Mouse (Mus musculus): ENCODE measurements around the gene Cs. TPM values are rescaled to one million over a fixed set of nuclear protein-coding genes. Genes with fewer than 3 reads are reported as not detected.

The Cs gene
- polyA plus RNA-seq, 1 experiment from 2014 or later, result 263 TPM

DNA sequence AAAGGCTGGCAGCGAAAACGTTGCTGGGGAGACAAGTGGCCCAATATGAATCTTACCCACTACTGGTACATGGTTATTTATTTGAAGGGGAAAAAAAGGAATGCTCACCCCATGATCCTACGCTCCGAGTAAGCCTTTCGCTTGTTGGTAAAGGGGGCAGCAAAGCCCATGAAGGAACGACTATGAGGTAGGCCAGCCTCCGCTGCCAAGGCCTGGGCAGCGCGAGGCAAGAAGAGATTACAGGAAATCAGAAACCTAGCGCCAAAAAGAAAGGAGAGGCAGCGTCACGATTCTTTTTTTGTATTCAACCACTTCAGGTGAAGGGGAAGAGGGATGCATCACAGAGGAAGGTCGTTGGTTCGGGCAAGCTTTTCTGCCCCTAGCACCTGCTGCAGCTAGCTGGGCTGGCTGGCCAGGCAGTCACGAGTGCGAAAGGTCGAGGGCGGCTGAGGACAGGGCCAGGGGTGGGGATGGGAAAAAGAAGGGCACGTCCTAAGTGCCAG, 30.4 kb downstream of the Cs start:
- Histone ChIP-seq H3K4me1 (replicated peaks; ENCODE audit: control insufficient read depth, insufficient read depth, low read length) (no peaks in the 10 kb centered on the region), H3K9ac (ENCODE audit: low read length) (peak overlapping the region; percentile 64), H3K9me3 (ENCODE audit: control insufficient read depth, low read length) (no peaks in the 10 kb centered on the region), H3K27me3 (ENCODE audit: control insufficient read depth, insufficient read depth, low read length) (no peaks in the 10 kb centered on the region), H3K36me3 (ENCODE audit: control insufficient read depth, insufficient read depth, low read length) (peaks cover 2% of the 10 kb centered on the region), H3K4me3 (ENCODE audit: low read depth, low read length) (peak overlapping the region; percentile 70), H3K27ac (ENCODE audit: low read depth, low read length) (no peak overlapping the region), H3K4me2 (ENCODE audit: low read depth, low read length, severe bottlenecking) (peak overlapping the region; percentile 56)
- DNase-seq (ENCODE audit: low spot score), result no peak
- 21% methylated on average over 19 of the region's 19 CpGs for WGBS
- no peak for ATAC-seq (replicated peaks; ENCODE audit: low FRiP score)

DNA sequence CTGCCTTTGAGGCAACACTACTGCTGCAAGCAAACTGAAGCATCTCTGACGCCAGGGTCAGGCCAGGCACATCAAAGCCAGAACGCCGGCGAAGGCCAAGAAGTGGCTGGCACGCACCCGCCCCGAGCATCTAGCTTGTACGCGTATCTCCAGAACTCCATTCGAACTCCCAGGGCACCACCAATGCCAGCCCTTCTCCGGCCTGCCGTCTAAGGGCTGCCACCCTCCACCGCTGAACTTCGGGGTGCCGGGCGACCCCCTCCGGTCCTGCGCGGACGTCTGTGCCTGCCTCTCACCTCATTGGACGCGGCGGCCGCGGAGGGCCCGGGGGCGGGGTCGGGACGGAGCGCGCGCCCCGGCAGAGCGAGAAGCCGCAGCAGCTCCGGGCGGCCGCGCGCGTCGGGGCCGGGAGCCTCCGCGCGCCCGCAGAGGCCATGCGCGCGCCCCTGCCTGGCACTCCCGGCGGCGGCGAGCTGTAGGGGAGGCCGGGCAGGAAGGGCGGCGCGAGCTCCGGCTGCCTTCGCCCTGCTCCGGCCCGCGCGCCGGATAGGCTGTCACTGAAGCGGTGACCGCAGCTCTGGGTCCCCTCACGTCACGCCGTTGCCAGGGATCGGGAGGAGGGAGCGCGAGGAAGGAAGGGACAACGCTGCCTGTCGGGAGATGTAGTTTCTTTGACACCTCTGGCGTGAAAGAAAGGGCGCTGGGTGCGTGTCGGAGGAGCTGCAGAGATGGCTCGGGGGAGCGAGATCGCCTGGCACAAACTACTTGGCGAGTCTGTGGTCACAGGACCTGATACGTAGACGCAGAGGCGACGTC, 31.1 kb downstream of the Cs start, which contains the start of gene Coq10a:
Gene Coq10a (minus strand): TSS at position 596 of the 816 bp plus-strand sequence.
- DNase-seq (ENCODE audit: low spot score), result peak; percentile 94
- under 1% methylated on average over 84 of the region's 87 CpGs for WGBS

DNA sequence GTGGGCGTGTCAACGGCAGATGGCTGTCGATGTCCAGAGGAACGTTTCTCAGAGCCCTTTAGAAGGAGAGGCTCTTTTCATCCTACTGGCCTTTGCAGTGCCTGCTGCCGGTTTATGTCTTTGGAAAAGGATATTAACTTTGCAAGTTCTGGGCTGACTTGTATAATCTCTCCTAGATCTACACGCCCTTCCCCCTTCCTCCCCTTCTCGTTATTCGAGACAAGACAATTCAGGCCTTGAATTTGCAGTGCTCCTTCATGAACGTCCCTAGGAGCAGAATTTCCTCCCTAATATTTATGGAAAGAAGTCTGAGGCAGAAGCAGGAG, 31.6 kb downstream of the Cs start:
- DNase-seq (ENCODE audit: low spot score) (no peak), ATAC-seq (replicated peaks; ENCODE audit: low FRiP score) (no peak)
- H3K4me3 ChIP-seq (ENCODE audit: low read depth, low read length), result peak overlapping the region; percentile 70
- peak overlapping the region; percentile 64 for H3K9ac ChIP-seq (ENCODE audit: low read length)
- no peaks in the 10 kb centered on the region; the same call in 1 of the 2 replicates for H3K36me3 ChIP-seq (ENCODE audit: control insufficient read depth, insufficient read depth, low read length)
- no peaks in the 10 kb centered on the region for H3K9me3 ChIP-seq (ENCODE audit: control insufficient read depth, low read length)
- H3K27me3 ChIP-seq (ENCODE audit: control insufficient read depth, insufficient read depth, low read length), result no peaks in the 10 kb centered on the region
- 9% methylated on average over 9 of the region's 9 CpGs for WGBS
- H3K4me1 ChIP-seq (replicated peaks; ENCODE audit: control insufficient read depth, insufficient read depth, low read length), result no peaks in the 10 kb centered on the region
- H3K27ac ChIP-seq (ENCODE audit: low read depth, low read length), result peak overlapping the region; percentile 85
- peak overlapping the region; percentile 56 for H3K4me2 ChIP-seq (ENCODE audit: low read depth, low read length, severe bottlenecking)

More for the DNA sequence above, 31.1 kb downstream of the Cs start, which contains the start of gene Coq10a:
- Histone ChIP-seq H3K27ac (ENCODE audit: low read depth, low read length) (peak within 1 kb of the TSS; percentile 85), H3K4me2 (ENCODE audit: low read depth, low read length, severe bottlenecking) (peak within 1 kb of the TSS; percentile 56), H3K9me3 (ENCODE audit: control insufficient read depth, low read length) (no peaks in the 10 kb centered on the region), H3K27me3 (ENCODE audit: control insufficient read depth, insufficient read depth, low read length) (no peaks in the 10 kb centered on the region), H3K4me1 (replicated peaks; ENCODE audit: control insufficient read depth, insufficient read depth, low read length) (no peaks in the 10 kb centered on the region), H3K9ac (ENCODE audit: low read length) (peak within 1 kb of the TSS; percentile 64), H3K4me3 (ENCODE audit: low read depth, low read length) (peak within 1 kb of the TSS; percentile 70), H3K36me3 (ENCODE audit: control insufficient read depth, insufficient read depth, low read length) (no peaks in the 10 kb centered on the region; the same call in 1 of the 2 replicates)
- peak; percentile 95 for ATAC-seq (replicated peaks; ENCODE audit: low FRiP score)

DNA sequence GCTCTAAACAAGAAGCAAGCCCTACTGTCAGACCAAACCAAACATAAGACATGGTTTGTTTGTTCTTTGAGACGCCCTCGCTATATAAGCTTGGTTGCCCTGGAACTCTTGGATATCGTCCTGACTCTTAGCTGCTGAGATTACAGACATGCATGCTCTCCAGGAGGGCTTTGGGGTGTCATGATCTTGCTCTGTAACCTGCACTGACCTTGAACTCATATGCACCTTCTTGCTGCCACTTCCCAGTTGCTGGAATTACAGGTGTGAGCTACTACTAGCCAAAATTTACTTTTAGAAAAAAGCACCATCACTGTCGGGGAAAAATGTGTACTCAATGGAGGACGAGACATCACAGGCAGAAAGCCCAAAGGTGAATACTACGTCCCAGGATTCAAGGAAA, 32.1 kb downstream of the Cs start:
- Histone ChIP-seq H3K4me3 (ENCODE audit: low read depth, low read length) (peak overlapping the region; percentile 70), H3K4me1 (replicated peaks; ENCODE audit: control insufficient read depth, insufficient read depth, low read length) (no peaks in the 10 kb centered on the region), H3K27ac (ENCODE audit: low read depth, low read length) (peak overlapping the region; percentile 85; the same call in 1 of the 2 replicates), H3K9ac (ENCODE audit: low read length) (peak overlapping the region; percentile 64), H3K4me2 (ENCODE audit: low read depth, low read length, severe bottlenecking) (peak overlapping the region; percentile 56), H3K9me3 (ENCODE audit: control insufficient read depth, low read length) (no peaks in the 10 kb centered on the region), H3K27me3 (ENCODE audit: control insufficient read depth, insufficient read depth, low read length) (no peaks in the 10 kb centered on the region), H3K36me3 (ENCODE audit: control insufficient read depth, insufficient read depth, low read length) (no peaks in the 10 kb centered on the region; the same call in 1 of the 2 replicates)
- WGBS, result 79% methylated on average over 6 of the region's 6 CpGs
- DNase-seq (ENCODE audit: low spot score) (no peak), ATAC-seq (replicated peaks; ENCODE audit: low FRiP score) (no peak)

DNA sequence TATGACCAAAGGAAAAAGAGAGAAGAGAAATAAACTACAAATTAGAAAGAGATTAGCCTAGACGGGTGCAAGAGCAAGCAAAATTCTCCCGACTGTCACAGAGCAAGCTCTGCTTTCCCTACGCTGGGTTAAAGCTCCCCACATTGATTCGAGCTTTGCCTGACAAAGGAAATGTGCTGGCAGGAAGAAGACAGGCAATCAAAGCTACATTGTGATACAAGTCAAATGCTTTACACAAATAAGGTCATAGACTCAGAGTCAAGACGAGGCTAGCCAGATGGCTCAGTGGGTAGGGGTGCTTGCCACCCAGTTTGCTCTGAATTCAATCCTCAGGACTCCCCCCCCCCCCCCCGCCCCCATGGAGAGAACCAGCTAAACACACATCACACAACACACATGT, 32.5 kb downstream of the Cs start:
- H3K4me3 ChIP-seq (ENCODE audit: low read depth, low read length), result no peak overlapping the region
- no peaks in the 10 kb centered on the region for H3K27me3 ChIP-seq (ENCODE audit: control insufficient read depth, insufficient read depth, low read length)
- 63% methylated on average over 5 of the region's 6 CpGs for whole genome bisulfite sequencing
- no peaks in the 10 kb centered on the region for H3K9me3 ChIP-seq (ENCODE audit: control insufficient read depth, low read length)
- no peak overlapping the region for H3K4me2 ChIP-seq (ENCODE audit: low read depth, low read length, severe bottlenecking)
- no peaks in the 10 kb centered on the region; the same call in 1 of the 2 replicates for H3K36me3 ChIP-seq (ENCODE audit: control insufficient read depth, insufficient read depth, low read length)
- DNase-seq (ENCODE audit: low spot score) (no peak), ATAC-seq (replicated peaks; ENCODE audit: low FRiP score) (no peak)
- H3K4me1 ChIP-seq (replicated peaks; ENCODE audit: control insufficient read depth, insufficient read depth, low read length), result no peaks in the 10 kb centered on the region
- no peak overlapping the region for H3K9ac ChIP-seq (ENCODE audit: low read length)
- H3K27ac ChIP-seq (ENCODE audit: low read depth, low read length), result no peak overlapping the region

DNA sequence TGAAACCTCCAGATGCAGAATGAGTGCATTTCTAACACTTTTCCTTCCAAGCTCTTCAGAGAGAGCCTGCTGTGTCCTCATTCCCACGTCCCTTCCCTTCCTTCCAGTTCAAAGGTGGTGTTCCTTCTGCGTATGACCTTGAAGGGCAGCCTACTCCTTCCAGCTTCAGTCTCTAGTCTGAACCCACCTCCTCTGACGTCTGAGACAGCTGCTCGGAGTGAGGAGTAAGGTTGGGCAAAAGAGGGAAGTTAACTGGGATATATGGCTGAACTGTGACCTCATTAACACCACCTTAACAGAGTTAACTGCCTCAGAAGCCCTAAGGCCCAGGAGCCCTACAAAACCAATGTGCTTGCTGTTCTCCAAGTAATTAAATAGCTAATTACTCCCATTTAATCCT, 33.1 kb downstream of the Cs start:
- no peak overlapping the region for H3K4me3 ChIP-seq (ENCODE audit: low read depth, low read length)
- no peak overlapping the region for H3K9ac ChIP-seq (ENCODE audit: low read length)
- no peak overlapping the region for H3K4me2 ChIP-seq (ENCODE audit: low read depth, low read length, severe bottlenecking)
- no peaks in the 10 kb centered on the region for H3K9me3 ChIP-seq (ENCODE audit: control insufficient read depth, low read length)
- H3K36me3 ChIP-seq (ENCODE audit: control insufficient read depth, insufficient read depth, low read length), result no peaks in the 10 kb centered on the region
- no peaks in the 10 kb centered on the region for H3K27me3 ChIP-seq (ENCODE audit: control insufficient read depth, insufficient read depth, low read length)
- 57% methylated on average over 4 of the region's 4 CpGs for WGBS
- DNase-seq (ENCODE audit: low spot score), result no peak
- ATAC-seq (replicated peaks; ENCODE audit: low FRiP score), result no peak
- no peaks in the 10 kb centered on the region for H3K4me1 ChIP-seq (replicated peaks; ENCODE audit: control insufficient read depth, insufficient read depth, low read length)
- H3K27ac ChIP-seq (ENCODE audit: low read depth, low read length), result no peak overlapping the region

DNA sequence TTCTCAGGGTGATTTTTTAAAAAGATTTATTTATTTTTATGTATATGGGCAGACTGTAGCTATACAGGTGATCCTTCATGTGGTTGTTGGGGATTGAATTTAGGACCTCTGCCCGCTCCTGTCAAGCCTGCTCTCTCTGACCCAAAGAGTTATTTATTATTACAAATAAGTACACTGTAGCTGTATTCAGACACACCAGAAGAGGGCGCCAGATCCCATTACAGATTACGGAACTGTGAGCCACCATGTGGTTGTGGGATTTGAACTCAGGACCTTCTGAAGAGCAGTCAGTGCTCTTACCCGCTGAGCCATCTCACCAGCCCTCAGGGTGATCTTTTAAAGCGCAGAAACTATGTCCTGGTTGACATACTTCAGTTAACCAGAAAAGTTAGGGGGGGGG, 34.6 kb downstream of the Cs start:
- no peak overlapping the region for H3K9ac ChIP-seq (ENCODE audit: low read length)
- no peak overlapping the region for H3K4me2 ChIP-seq (ENCODE audit: low read depth, low read length, severe bottlenecking)
- H3K27me3 ChIP-seq (ENCODE audit: control insufficient read depth, insufficient read depth, low read length), result no peaks in the 10 kb centered on the region
- no peaks in the 10 kb centered on the region for H3K36me3 ChIP-seq (ENCODE audit: control insufficient read depth, insufficient read depth, low read length)
- DNase-seq (ENCODE audit: low spot score) (no peak), ATAC-seq (replicated peaks; ENCODE audit: low FRiP score) (no peak)
- 84% methylated on average over 5 of the region's 5 CpGs for WGBS
- H3K4me1 ChIP-seq (replicated peaks; ENCODE audit: control insufficient read depth, insufficient read depth, low read length), result 0 out of 2 replicates have a peak, but pooled peaks cover 3% of the 10 kb centered on the region
- no peak overlapping the region for H3K27ac ChIP-seq (ENCODE audit: low read depth, low read length)
- H3K9me3 ChIP-seq (ENCODE audit: control insufficient read depth, low read length), result no peaks in the 10 kb centered on the region
- no peak overlapping the region for H3K4me3 ChIP-seq (ENCODE audit: low read depth, low read length)

DNA sequence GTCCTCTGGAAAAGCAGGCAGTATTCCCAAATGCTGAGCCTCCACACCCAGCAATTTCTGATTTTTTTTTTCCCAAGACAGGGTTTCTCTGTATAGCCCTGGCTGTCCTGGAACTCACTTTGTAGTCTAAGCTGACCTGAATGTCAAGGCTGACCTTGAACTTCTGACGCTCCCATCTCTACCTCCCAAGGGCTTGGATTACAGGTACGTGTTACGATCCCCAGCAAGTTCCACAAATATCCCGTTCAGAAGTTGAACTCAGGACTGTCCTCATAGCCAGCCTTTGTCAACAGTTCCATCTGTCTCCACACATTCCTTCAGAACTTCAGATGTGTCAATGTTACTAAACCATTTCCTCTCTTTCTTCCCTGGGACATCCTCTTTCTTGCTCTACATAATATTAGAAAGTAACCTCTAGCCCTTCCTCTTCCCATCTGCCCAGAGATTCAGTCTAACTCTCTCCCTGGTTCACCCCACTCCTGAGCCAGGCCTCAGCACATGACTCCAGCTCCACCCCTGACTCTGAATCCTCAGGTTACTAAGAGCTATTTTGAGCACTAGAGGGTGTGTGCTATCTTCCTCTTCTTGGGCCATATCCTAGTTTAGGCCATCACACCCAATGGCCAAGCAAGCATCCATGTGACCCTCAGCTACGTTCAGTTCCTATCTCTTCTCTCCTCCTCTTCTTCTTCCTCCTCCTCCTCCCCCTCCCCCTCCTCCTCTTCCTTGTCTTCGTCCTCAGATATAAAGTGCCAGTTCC, 35.6 kb downstream of the Cs start:
- WGBS, result 87% methylated on average over 6 of the region's 6 CpGs
- ATAC-seq (replicated peaks; ENCODE audit: low FRiP score), result no peak
- no peak for DNase-seq (ENCODE audit: low spot score)

More for the DNA sequence above, 35.6 kb downstream of the Cs start:
- Histone ChIP-seq H3K9ac (ENCODE audit: low read length) (no peak overlapping the region), H3K4me1 (replicated peaks; ENCODE audit: control insufficient read depth, insufficient read depth, low read length) (peaks cover 6% of the 10 kb centered on the region; the same call in 1 of the 2 replicates), H3K36me3 (ENCODE audit: control insufficient read depth, insufficient read depth, low read length) (no peaks in the 10 kb centered on the region), H3K4me2 (ENCODE audit: low read depth, low read length, severe bottlenecking) (no peak overlapping the region), H3K9me3 (ENCODE audit: control insufficient read depth, low read length) (no peaks in the 10 kb centered on the region), H3K4me3 (ENCODE audit: low read depth, low read length) (no peak overlapping the region), H3K27ac (ENCODE audit: low read depth, low read length) (no peak overlapping the region), H3K27me3 (ENCODE audit: control insufficient read depth, insufficient read depth, low read length) (no peaks in the 10 kb centered on the region)
